Mouse (Mus musculus): ENCODE measurements at regions not wholly inside any gene's neighbourhood (a gene's known extent, or its start where the extent isn't known, plus 50 kb on each side); places are given as distances from the start of the nearest gene placed in this dataset.
A peak's percentile ranks its signal among the peaks of the same experiment; 100 is the strongest.

DNA sequence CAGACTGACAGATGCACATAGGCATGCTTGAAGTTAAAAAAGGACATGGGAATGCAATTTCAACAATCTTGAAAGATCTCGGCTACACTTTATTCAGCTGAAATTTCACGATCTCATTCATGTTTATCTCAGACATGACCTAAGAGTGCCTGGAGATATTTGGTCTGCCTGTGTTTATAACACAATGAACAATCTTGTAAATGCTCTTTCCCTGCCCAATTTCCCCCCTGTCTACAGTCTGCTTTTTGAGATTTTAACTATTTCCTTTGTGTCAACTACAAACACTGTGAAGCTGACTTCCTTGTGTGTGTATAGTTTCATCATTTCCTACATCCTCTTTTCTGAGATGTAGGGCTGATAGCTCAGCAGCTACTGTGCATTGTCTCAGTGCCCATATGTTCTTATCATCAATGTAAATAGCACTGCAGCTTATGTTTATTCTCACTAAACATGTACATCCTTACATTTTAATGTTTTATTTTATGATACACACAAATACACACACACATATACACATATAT is 319.4 kb upstream of the A1bg start:
- no peak for DNase-seq

DNA sequence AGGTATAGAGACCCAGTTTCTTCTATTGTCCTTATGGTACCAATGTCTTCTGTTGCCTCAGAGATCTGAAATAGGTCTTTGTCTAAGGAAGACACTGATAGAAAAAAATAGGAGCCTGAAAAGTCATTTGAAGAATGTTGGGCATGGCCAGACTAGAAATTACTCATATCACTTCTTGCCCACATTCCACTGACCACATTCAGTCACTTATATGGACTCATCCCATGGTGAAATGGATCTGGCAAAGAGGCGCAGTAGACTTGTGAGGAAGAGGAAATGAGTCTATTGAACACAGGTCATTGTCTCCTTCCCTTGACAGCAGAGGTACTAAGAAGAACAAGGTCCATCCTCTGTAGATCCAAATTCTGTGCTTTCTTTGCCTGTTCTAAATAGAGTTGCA is 318.9 kb upstream of the A1bg start:
- DNase-seq = no peak

DNA sequence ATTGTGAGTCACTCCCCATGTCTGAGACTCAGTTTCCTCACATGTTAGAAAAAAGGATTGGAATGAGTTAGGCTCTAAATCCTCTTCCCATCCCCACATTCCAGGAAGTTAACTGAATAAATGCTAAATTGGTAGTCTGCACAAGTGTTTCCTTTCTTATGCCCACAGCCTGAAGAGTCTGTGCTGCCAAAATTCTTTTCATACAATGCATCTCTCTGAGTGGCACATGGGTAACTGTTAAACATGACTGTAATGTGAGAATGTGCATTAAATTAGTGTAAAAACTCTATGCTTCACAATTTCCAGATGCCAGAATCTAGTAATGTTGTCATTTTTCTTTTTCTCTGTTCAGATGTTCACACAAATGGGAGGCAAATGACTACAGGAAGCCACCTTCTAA is 317.5 kb upstream of the A1bg start:
- DNase-seq = no peak

DNA sequence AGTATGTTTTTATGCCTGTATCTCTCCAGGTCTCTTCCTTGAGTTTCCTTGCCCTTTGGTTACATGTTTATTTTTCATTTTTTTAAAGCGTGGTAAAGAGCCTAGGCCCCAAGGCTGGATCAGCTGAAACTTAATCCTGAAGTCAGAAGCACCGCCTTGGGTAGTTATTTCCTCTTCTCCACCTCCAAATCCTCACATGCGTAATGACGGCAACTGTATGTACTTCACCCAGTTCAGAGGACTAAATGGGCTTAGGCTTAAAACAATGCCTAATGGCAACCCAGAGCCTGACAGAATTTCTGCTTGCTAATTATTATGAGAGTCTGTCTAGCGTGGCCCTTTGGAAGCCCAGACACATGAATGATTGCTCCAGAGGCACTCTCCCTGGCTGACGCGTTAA is 316.6 kb upstream of the A1bg start:
- DNase-seq = no peak

DNA sequence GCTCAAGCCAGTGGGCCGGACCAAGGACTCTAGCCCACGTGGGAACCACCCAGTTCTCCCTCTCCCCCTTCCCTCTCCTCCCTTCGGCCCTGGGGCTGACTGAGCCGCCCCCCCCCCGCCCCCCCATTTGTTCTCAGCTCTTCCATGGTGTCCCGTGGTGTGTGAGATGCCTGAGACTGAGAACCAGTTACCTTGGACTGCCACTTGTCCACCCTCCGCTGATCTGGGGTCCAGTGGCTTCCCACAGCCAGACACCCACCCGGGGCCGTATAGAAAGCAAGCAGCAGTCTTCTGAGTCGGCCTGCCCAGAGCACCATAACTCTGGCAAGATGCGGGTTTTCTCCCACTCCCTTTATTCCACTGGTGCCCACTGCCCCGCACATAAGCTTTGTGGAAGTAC is 316.2 kb upstream of the A1bg start:
- DNase-seq = no peak

DNA sequence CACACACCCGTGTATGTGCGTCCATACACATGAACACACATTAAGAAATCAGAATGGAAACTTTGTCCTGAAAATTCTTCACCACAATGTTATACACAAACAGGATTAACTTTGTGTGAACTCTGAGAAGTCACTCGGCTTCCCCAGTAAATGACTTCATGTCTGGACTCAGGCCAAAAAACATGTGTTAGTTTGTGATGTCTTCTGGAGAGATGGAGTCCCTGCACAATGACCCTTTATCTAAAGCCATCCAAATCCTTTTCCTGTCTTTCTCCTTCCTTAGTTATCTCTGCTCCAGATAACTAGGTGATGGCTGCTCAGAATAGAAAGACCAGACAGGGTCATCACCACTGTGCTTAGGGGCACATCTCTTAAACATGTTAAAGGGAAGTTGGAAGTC is 306.8 kb upstream of the A1bg start:
- no peak for DNase-seq

DNA sequence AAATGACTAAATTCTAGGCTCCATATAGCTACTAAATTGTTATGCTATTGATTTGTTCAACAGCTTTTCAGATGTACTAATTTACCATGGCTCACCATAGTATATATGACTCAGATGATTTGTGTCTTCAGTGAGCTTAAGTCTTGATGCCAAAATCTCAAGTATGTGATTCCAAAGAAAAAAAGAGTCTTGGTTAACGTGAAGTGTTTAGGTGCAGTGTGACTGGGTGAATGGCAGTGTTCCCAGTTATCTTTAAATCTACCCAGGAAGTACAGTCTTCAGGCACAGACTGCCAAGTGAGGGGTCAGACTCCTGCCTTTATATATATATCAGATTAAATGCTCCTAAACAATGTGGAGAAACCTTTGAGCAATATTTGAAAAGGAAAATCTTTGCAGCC is 300.1 kb upstream of the A1bg start:
- DNase-seq = no peak

DNA sequence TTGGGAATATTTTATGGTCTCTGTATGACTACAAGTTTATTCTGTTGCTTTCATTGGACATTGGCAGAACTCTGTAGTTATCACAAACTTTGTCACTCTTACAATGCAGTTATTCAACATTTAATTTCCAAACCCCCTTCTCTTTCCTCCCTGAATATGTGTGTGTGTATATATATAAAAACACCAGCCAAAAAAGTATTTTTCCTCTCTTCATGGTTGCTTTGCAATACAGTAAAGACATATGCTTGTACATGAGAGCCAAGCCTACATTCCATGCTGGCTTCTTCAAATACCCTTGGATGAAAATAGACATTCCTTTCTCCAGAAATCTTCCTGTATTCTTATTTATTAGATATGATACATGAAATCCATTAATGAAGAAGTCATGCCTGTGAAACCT is 287.3 kb upstream of the A1bg start:
- DNase-seq = no peak

DNA sequence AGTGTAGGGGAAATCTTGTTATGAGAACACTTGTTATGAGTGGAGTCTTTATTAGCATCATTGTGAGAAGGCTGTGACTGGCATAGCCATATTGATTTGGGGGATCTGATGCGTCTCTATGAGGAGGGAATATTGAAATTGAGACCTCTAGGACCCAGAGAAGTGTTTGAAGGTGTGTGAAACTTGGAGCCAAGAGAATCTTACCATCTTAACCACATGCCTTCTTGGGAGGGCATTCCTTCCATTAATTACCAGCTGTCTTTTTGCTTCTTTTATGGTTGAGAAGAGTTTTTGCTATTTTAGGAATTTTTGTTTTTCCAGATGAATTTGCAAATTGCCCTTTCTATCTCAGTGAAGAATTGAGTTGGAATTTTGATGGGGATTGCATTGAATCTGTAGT is 267.2 kb upstream of the A1bg start:
- DNase-seq = no peak

DNA sequence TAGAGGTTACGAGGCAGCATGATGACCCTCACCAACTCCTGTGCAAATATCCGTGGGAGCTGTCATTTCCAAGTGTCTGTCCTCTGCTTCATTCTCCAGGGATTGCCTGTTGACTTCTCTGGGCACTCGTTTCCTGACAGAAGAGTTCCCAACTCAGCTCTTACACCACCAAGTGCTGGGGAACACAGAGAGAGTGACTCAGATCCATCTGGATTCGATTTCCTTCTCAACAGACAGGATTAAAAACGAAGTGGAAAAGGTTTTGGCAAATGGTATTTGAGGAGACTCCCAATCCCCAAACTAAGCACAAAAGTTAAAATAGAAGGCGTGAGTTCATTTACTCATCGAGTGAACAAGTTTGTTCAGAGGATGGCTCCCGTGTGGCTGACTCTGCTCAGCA is 266.7 kb upstream of the A1bg start:
- no peak for DNase-seq

DNA sequence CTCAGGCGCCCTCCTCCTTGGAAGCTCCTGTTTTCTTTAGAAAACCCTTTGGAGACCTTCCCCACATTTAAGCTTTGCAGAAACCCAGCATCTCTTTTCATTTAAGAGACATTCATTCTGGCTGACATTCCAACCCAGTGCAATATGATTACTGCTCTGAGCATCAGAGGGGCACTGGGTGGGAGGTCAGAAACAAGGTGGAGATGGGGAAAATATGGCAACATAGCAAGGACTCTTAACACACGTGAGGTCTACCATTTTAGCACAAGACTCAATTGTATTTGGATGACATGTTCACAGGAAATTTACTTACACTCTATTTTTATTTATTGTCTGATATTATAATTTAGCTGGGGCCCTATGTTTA is 261.8 kb upstream of the A1bg start:
- no peak for DNase-seq

DNA sequence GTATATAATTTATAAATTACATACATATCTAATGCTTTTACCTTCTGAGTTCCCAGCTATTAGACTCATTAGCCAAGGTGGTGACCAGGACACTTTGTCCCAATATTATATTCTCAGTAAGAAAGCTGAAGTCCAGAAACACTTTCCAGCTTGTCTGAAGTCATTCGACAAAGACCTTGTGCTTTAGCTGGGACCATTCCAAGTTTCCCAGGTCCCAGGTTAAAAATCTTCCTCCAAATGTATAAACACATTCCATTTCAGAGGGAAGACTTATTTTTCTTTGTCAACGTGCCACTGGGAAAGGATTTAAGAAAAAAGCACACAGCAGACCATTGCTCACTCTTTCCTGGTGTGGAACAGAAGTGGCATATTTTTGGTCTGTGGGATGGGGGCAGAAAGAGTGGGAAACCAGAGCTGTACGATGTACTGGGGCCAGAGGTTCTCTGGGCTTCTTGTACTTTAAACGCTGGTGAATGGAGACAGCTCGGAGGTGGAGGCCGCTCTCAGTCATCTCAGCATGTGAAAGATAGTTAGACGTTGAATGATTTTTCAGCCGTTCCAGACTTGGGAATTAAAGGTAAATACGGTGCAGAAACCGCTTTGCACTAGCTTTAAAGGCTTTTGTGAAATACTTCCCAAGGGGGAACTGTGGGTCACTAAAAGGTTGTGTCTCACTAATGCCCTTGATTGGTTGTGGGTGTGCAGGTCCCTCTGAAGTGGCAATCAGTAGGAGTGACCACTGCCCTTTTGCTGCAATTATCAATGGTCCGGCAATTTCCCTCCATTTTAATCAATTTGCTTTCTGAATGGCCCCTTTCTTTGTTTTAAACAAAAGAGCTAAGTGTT is 261.2 kb upstream of the A1bg start:
- no peak for DNase-seq

DNA sequence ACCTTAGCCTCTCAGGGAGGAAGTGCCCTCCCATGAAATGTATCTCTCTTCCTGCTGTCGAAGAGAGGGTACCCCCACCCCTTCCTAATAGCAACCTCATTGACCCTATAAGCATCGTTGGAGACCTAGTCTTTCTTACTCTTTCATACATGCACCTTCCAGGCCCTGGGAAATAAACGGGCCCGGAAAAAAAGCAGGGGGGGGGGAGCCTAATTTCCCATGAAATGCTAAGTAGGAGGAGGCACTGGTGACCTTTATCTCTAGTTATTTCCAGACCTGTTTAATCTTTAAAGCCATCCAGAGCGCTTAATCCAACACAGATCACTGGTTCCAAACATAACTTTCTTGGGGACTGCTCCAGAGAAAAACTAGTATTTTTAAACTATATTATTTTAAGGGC is 260.5 kb upstream of the A1bg start:
- no peak for DNase-seq

DNA sequence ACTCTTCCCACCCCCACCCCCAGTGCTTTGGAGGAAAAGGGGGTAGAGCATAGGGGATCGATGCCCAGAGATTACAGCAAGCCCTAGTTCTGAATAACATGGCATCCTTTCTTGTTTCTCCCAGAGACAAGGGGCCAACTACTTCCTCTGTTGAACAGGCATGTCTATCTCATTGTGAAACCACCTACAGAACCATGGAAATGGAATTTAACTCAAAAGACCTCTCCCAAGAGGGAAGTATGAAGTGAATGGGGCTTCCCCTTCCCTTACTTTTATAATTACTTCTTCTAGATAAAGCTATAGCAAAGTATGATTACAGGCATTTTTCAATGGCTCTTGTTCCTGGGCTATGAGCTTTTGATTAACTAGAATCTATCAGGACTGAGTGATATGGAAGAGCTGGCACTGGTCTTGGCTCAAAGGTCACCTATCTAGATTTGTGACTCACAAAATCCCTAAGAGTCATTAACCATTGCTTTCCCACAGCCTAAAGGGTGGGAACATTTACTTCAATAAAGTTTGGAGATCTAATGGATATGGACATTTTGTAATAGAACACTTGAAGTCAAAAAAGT is 246.1 kb upstream of the A1bg start:
- no peak for DNase-seq

DNA sequence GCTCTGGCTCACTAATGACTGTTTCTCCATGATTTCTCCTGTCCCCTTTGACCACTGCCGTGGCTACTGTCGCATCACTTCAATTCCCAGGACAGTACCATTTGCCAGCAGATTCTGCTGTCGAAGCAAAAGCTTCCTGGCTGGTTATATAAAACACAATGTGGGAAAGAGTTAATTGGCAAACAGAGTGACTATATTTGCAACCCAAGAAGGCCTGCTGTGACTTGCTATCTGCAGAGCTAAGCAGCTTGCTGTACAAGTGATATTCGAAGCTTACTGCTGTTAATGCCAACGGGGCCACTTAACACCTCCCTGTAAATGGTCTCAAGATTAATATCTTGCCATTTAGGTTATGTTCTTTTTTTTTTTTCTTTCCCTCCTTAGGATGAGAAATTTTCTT is 242.2 kb upstream of the A1bg start:
- DNase-seq = no peak

DNA sequence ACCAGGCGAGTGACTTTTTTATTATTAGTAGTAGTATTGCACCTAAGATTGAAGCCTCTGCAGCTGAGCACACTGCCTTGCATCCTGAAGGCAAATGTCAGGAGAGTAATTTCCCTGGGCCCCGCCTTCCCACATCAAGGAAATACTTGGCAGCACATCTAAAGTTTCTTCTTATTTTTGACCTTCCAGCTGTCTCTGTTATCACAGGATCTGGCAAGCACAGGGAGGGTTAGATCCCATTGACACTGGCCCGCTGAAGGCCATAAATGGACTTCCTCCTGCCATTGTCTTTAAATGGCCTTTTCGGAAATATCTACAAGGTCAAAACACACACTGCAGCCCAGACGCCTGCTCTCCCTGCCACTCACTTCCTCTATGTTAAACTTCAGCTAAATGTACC is 238.6 kb upstream of the A1bg start:
- DNase-seq = no peak

DNA sequence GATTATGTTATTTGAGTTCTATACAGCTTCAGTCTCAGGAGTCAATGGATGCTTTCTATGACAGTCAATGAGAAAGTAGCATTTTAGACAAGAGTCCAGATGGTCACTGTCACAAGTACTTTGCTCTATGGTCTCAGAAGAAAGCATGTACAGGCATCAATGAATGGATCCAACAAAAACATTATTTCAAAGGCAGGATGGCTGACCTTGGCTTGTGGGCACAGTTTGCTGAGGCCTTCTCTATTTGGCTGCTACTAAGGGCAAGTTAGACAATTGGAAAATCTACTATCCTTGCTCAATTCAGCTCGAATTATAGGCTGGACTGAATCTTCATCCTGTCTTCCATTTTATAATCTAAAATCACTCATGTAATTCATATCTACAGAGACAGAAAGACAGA is 237.9 kb upstream of the A1bg start:
- no peak for DNase-seq

DNA sequence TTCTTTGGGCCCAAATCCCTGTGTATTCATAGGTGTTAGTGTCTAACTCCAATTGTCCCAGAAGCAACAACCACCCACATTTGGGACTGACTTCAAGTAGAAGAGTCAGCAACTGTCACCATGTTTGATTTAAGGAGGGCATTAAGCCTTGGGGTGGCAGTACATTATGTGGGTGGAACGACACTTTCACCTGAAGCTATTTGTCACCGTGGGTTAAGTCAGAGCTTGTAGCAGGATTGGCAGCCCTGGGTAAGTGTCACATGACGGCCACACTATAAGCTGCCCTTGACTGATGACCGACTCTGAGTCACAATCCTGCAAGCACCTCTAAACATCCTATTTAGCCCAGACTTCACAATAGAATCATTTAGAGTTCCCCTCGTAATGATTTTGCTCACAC is 236.7 kb upstream of the A1bg start:
- no peak for DNase-seq

DNA sequence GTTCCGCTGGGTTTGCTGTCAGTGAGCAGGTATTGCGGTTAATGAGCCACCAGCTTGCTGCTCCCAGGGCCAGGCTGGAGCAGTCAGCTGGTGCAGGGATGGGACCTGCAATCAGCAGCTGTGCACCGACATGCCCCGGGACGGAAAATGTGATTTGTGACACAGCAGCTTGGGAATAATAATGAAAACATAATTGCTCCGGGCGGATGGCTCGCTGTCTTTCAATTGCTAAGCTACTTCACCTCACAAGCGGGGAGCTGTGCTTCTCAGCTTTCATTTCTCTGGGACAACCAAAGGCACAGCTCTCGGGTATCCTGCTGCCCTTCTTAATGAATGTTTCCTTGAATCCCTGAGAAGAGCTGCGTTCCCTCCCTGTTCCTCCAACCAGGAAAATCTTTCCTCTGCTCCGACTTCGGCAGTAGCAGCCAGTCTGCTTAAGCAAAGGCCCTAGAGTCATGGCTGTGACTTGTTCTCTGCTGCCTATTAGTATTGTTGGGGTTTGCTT is 235.3 kb upstream of the A1bg start:
- peak; percentile 38 to 41 for DNase-seq

DNA sequence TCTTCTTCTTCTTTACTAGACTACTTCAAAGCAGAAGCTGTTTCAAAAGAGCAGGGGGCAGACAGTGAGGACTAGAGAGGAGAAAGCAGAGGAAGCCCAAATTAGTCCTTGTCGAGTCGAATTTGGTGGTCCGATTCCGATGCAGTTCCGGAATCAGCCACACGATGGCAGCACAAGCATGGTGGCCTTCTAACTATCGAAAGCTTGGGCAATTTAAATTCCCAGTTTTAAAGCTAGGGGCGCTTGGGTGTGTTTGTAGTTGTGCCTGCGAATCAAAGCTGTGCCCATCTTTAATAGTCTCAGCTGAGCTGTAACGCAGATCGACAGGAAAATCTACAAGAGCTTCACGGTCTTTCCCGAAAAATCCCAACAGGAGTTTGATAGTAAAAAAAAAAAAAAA is 234.7 kb upstream of the A1bg start:
- peak; percentile 88 to 90 for DNase-seq

DNA sequence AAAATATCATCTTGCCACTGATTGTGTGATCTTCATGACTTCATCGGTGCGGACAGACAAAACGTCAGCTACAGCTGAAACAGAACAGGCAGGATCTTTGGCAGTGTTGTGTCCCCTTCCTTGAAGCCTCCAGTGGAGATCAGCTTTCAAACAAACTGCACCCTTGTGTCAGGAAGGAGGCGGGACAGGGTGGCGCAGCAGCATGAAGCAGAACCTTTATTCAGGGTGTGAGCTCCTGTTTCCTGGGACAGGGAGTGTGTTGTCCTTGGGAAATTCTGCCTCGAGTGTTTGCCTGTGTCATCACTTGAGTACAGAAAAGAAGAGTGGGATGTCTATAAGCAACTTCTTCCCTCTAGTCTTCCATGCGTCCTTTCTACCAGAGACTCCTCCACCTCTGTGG is 232.7 kb upstream of the A1bg start:
- no peak for DNase-seq

DNA sequence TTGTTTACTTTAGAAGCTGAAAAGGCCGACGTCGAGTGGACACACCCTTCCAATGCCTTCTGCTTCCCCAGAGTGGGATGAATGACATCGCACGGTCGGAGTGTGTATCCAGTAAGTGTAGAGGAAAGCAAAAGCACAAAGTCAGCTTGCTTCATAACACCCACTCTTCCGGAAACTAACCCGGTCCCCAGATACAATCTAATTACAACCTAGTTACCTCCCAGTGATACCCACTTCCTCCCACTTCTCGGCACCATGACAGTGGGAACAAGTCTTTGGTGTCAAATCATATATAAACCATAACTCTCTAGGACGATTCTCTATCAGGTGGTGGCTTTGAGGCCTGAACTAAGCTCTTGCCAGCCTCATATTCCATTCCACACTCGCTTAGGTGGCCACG is 231.4 kb upstream of the A1bg start:
- no peak for DNase-seq

DNA sequence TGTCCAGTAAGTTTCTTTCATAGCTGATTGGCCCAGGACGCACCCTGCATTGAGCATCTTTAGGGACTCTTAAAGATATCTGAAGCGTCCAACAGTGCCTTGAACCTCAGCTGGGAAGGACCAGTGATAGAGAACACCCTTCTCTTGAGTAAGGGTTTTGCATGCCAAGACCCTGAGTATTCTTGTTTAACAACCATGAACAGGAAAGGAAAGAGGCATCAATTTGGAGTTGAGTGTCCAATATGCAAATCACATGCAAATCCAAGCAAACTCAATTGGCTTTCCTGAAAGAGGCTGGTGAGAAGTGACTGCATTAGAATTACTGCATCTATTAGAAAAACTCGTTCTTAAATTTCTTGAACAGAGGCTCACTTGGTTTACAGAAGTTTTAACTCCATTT is 220.0 kb upstream of the A1bg start:
- DNase-seq = no peak

DNA sequence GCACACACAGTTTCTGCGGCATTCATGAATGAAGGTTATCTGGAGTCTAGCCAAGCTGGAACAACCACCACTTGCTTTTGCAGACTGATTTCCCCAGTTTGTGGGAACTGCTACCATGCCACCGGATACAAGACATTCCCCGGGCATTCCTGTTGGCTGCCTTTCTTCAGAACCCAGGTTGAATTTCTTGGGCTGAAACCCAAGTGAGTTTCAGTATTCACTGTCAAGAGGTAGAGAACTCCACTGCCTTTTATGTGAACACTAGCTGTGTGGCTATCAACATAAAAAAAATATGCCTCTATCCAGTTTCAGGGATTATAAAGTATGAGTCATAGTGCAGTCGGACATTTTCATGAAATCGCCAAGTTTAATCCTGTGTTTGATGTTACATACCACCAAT is 216.3 kb upstream of the A1bg start:
- DNase-seq = no peak

Data from layer of hippocampus, postnatal 36 days (tissue).